18 mouse cellular contexts compared by ENCODE assay signal in the genomic region with DNA sequence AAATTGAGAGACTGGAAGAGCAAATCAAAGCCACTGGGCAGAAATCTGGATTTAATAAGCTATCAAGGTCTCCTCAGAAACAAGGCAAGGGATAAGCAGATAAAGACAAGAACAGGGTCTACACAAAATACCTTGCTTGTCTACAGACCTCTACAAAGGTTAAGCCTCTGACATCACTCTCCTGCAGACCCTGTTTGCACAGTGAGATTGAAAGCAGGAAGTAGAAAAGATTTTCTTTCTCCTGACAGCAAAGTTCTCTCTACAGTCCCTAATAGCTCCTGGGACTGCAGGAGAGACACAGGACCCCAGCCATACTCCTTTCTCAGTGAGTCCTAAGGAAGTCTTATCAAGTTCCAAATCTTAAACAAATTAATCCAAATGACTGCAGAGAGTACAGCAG. TPM values are rescaled to one million over a fixed set of nuclear protein-coding genes. Genes with fewer than 3 reads are reported as not detected.
"Had no signal": no experiment of that assay in that cellular context is flagged by ENCODE, and none has a peak within 500 bp of the region (broad histone marks: within the 10 kb centered on the region; RNA-seq: fewer than 3 reads in every experiment).

No protein-coding gene starts in this region.

- H3K9me3 ChIP-seq: limb, embryonic 13.5 days; liver, embryonic 15.5 days; lung, embryonic 15.5 days; midbrain, embryonic 10.5 days; neural tube, embryonic 15.5 days had no signal

- H3K4me3 ChIP-seq: limb, embryonic 13.5 days; liver, embryonic 15.5 days; lung, embryonic 15.5 days; midbrain, embryonic 10.5 days; myocyte; neural tube, embryonic 15.5 days had no signal

- H3K27ac ChIP-seq: limb, embryonic 13.5 days; liver, embryonic 15.5 days; lung, embryonic 15.5 days; midbrain, embryonic 10.5 days; neural tube, embryonic 15.5 days had no signal

- H3K9ac ChIP-seq: limb, embryonic 13.5 days; liver, embryonic 15.5 days; lung, embryonic 15.5 days; neural tube, embryonic 15.5 days had no signal

- H3K4me2 ChIP-seq: limb, embryonic 13.5 days; lung, embryonic 15.5 days; neural tube, embryonic 15.5 days had no signal

- H3K27me3 ChIP-seq: limb, embryonic 13.5 days; liver, embryonic 15.5 days; lung, embryonic 15.5 days; neural tube, embryonic 15.5 days had no signal

- H3K4me1 ChIP-seq: limb, embryonic 13.5 days; liver, embryonic 15.5 days; lung, embryonic 15.5 days; midbrain, embryonic 10.5 days; neural tube, embryonic 15.5 days had no signal

- DNase-seq: kidney, adult 8-10 months; kidney, postnatal 25 days; left cerebral cortex, postnatal 4 days; lung, postnatal 4 days; midbrain, embryonic 14.5 days; right cerebral cortex, adult 18-20 months; right cerebral cortex, postnatal 25 days; thymus, postnatal 36 days had no signal

- H3K36me3 ChIP-seq: lung, embryonic 15.5 days had no signal

- ATAC-seq: hindbrain, embryonic 16.5 days; inflammation-experienced regulatory T-cells, adult 6 months had no signal

RNA-seq across cellular contexts. Expression of a gene that starts 3.4 kb away (rescaled TPM):
- total RNA-seq: megakaryocyte, adult 5-6 weeks had no signal
- polyA plus RNA-seq: small intestine, adult 2 months had no signal
